Mouse (Mus musculus) hindlimb bud, embryonic 11.5 days (tissue): Measurements from ENCODE around the gene Col4a4.

ENCODE experiments used
- DNase-seq: peaks from one replicate; pipeline ENCODE4 v3.0.0-alpha.2; 2012; ENCODE audit warnings: low read depth, low spot score; ENCODE audit errors: extremely low spot score

The Col4a4 gene

GRCm38 (mm10) chr1:82476746-82477145 lies 109.9 kb downstream of the Col4a4 start:
- DNase-seq, result no peak

GRCm38 (mm10) chr1:82476256-82476655 lies 110.4 kb downstream of the Col4a4 start:
- DNase-seq, result peak; percentile 47

- DNase-seq, result no peak
Measured at GRCm38 (mm10) chr1:82475821-82476220, 110.8 kb downstream of the Col4a4 start.

GRCm38 (mm10) chr1:82475254-82475653 lies 111.4 kb downstream of the Col4a4 start:
- no peak for DNase-seq

- no peak for DNase-seq
Measured at GRCm38 (mm10) chr1:82474461-82474961, 112.1 kb downstream of the Col4a4 start.

GRCm38 (mm10) chr1:82473467-82473866 lies 113.2 kb downstream of the Col4a4 start:
- no peak for DNase-seq

GRCm38 (mm10) chr1:82470516-82471225 lies 116.0 kb downstream of the Col4a4 start:
- DNase-seq, result no peak

GRCm38 (mm10) chr1:82468872-82469271 lies 117.8 kb downstream of the Col4a4 start:
- DNase-seq, result no peak

GRCm38 (mm10) chr1:82465321-82465853 lies 121.3 kb downstream of the Col4a4 start:
- no peak for DNase-seq

- no peak for DNase-seq
Measured at GRCm38 (mm10) chr1:82461041-82461440, 125.6 kb downstream of the Col4a4 start.

GRCm38 (mm10) chr1:82459926-82460325 lies 126.7 kb downstream of the Col4a4 start:
- DNase-seq, result no peak

GRCm38 (mm10) chr1:82459350-82459749 lies 127.3 kb downstream of the Col4a4 start:
- DNase-seq, result no peak

- DNase-seq, result no peak
Measured at GRCm38 (mm10) chr1:82454031-82454430, 132.6 kb downstream of the Col4a4 start.

GRCm38 (mm10) chr1:82451927-82452651 lies 134.6 kb downstream of the Col4a4 start:
- no peak for DNase-seq

GRCm38 (mm10) chr1:82449851-82450250 lies 136.8 kb downstream of the Col4a4 start:
- DNase-seq, result no peak

- no peak for DNase-seq
Measured at GRCm38 (mm10) chr1:82446049-82446448, 140.6 kb downstream of the Col4a4 start.

- DNase-seq, result no peak
Measured at GRCm38 (mm10) chr1:82443517-82443916, 143.1 kb downstream of the Col4a4 start.

- no peak for DNase-seq
Measured at GRCm38 (mm10) chr1:82440123-82440522, 146.5 kb downstream of the Col4a4 start.

- no peak for DNase-seq
Measured at GRCm38 (mm10) chr1:82437273-82437672, 149.4 kb downstream of the Col4a4 start.

- DNase-seq, result no peak
Measured at GRCm38 (mm10) chr1:82433649-82434005, 153.0 kb downstream of the Col4a4 start.

- peak; percentile 52 for DNase-seq
Measured at GRCm38 (mm10) chr1:82432919-82433648, 153.6 kb downstream of the Col4a4 start.
